Mouse (Mus musculus) kidney, postnatal 4 days (tissue): ENCODE results near the gene Zdhhc12.
A peak's percentile ranks its signal among the peaks of the same experiment; 100 is the strongest.

Source experiments
- DNase-seq, 2 experiments: peaks; one replicate each; pipeline ENCODE4 v3.0.0; 2021; ENCODE audit warnings: mixed read lengths in 2 of 2

Zdhhc12 gene

DNA sequence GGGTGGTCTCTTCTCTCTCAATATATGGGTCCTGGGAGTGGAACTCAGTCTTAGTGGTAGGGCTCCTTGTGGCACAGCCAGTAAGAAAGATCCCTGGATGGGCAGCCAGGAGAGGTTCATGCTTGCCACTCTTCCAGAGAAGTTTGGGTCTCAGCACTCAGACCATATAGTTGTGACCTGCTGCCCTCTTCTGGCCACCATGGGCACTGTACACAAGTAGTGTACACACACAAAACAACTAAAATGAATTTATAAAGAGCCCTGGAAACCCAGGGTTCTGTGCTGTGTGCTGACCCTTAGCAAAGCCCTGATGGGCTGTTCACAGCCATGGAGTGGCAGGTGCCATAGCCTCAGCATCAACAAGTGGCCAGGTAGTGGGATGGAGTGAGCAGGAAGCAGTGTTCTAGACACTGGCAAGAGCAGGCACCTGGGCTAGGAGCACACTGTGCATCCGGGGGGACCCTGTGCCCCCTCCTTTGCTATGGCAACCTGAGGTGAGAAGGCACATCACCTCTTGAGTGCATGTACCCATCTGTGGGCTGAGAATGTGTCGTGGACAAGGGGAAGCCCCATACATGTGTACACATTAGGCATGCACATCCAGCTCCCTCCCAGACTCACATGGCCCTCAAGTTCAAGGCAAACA, 2.6 kb upstream of the Zdhhc12 start:
- DNase-seq = peak; percentile 81 to 83

DNA sequence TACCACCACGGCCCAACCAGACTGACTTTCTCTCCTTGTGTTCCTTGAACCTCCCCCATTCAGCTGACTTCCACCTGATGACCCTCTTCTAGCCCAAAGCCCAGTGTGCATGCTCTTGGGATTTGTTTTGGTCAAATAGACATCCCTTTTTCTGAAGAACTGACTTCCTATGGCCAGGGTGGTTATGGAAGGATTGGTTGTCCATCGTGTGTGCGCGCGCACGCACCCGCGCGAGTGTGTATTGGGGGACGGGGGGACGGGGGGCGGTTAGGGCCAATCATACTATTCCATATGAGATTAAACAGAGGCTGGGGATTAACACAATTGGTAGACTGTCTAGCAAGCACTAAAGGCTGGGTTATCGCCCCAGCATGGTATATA, 750 bp upstream of the Zdhhc12 start:
- peak; percentile 29 to 38 for DNase-seq

DNA sequence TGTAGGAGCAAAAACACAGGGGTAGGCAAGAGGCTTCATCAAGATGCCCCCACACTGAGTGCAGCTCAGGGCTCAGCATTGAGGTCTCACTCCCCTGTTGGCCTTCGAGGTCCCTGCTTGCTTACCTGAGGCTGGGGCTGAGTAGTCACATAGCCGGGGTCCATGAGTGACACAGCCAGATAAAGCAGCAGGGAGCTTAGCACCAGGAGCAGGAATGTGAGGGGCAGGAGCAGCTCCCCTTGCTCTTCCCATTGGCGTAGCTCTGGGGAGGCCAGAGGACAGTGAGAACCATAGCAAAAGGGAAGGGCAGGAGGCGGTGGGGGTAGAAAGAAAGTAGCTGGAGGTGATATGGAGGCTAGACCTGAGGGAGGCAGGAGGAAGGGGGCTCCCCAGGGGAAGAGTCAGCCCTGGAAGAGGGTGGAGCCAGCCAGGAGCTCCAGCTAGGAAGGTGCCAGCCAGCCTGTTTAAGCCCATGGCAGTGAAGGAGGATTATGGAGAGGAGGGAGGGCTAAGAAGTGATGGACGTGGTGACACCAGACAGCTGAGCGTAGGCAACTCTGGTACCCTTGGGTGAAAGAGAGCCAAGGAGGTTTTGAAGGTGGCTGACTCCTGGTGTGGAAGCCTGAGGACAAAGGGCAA, 1.0 kb downstream of the Zdhhc12 start:
- no peak for DNase-seq

DNA sequence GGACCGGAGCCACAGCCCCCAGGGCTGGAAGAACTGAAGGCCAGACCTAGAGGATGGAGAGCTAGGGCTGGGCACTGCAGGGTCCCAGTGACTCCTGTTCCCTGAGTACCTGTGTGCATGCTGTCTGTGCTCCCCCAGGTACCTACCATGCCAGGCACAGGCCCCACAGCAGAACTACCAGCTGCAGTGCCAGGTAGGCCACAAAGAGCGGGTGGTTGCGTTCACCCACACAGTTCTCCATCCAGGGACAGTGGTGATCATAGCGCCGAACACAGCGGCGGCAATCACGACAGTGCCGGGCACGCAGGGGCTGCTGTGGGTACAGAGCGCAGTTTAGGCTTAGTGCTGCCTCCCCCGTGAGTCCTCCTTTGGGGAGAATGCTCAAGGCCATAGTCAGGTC, 1.9 kb downstream of the Zdhhc12 start:
- no peak for DNase-seq

DNA sequence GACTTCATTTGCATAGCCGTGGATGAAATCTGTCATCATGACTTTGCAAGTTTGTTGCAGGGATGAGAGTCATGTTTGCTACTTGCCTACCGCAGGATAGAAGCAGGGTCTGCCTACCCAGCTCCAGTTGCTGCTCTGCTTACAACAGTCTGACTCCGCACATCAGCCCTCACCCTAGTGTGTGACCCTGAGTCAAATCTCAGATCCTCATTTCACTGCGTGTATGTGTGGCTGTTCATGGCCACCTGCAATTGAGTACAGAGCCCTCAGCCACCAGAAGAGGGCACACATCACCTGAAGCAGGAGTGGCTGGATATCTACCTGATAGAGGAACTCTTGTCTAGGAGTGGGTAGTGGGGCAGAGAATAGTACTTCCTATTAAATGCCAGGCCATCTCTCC, 6.1 kb downstream of the Zdhhc12 start:
- DNase-seq = no peak

DNA sequence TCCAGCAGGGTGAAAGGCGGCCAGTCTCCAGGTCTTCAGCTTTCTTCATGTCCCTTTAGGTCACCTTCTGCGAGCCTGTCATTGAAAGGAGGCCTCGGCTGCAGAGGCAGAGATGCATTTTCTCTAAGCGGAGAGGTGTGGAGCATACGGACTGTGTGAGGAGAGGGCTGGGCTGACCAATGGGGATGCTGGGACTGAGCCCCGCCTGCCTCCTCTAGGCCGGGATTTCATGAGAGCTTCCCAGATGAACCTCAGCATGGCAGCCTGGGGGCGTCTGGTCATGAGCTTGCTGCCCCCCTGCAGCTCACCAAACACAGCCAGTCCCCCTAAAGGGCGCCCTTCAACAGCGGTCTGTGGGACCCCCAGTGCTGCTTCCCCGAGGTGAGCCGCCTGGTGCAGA, 8.8 kb downstream of the Zdhhc12 start:
- DNase-seq = no peak

DNA sequence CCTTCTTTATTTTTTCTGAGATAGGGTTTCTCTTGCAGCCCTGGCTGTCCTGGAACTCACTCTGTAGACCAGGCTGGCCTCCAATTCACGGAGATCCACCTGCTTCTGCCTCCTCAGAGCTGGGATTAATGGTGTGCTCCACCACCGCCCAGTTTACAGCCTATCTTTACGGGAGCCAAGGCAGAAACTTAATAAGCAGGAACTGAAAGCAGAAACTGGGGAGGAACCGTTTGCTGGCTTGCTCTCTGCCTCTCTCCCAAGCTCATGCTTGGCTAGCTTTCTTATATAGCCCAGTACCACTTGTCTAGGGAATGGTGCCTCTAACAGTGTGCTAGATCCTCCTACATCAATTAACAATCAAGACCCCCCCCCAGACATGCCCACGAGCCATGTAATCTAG, 9.3 kb downstream of the Zdhhc12 start:
- no peak for DNase-seq

DNA sequence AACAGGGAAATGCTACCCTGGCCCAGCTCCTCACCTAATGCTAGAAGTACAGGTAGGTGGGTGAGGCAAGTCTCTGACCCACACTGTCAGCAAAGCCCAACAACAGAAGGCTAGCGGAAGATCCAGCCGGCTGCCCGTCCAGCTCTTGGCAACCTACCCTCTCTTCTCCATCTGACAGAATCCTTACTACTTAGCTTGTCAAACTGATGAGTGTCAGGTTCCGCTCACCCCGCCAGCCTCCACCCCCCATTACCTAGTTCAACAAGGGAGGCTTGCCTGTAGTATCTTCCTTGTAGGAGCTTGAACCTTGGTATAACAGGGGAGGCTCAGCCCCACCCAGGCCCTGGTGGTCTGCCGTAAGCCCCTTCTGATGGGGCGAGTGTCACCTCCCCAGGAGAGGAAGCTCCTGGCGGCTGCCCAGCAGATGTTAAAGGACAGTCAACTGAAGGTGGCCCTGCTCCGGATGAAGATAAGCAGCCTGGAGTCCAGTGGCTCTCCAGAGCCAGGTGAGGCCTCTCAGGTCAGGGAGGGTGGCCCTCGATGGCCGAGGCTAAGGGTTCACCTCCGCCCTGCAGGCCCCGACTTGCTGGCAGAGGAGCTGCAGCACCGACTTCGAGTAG, 13.2 kb downstream of the Zdhhc12 start:
- DNase-seq = no peak

DNA sequence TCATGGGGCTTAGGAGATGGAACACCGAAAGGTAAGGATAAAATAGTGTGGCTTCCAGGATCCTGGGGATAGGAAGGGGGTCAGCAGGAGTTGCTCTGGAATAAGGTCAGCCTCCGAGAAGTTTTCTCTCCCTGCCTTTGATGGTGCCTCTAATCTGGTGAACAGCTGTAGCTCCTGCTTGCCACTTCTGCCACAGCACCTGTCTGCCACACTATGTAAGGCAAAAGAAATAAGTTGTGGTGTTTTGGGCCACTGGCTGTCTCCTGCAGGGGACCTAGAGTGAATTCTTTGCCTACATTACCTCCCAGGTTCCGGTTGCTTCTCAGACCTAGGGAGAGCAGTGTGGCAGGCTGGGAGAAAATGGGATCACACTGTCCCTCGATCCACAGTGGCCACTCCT, 14.7 kb downstream of the Zdhhc12 start:
- no peak for DNase-seq

DNA sequence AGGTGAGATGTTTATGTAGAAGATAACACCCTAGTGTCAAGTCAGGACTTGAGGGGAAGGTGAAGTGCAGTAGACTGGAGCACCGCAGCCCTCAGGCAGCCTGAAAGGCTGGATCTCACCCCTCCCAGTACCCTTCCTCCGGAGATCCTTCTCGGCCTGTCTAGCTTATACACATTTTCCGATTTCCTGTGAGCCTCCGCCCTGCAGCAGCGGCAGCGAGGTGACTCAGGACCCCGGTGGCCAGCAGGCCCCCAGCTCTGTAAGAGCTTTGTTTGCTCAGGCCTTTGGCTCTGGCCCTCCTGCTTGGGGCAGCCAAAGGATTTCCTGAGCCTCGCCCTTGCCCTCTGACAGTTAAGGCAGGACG, 15.1 kb downstream of the Zdhhc12 start:
- DNase-seq = peak; percentile 31 to 48

DNA sequence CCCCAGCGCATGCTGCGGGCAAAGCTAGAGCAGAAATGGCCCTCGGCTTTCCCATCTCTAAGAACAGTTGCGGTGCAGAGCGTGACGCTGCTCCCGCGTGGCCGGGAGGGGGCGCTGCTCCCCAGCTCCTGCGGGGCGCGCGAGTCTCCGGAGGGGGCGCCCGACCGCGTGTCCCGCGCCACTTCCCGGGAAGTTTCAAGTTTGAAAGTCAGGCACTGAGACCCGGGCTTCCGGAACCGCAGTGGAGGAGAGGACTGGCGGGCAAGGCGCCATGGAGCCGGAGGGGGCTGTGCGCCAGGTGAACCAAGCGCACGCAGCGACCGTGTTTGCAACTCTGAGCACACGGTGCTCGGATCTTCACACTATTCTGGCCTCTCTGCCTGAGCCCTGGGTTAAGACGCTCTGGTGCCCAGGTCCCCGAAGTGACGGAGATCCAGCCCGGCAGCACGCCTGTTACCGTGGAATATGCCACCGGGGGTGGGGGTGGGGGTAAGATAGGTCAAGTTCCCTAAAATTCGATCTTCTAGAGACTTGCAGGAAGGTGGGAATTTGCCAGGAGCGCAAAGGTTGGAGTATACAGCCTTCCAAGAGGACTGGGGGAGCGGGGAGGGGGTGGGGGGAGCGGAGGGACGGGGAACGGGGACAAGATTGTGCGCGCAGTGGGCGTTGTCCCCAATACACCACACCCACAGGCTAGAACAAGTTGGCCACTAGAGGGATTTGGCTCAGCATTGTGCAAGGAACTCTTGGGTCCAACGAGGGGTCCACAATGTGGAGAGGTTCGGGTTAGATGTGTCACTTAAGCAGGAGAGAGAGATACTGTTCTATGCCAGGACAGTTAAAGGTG, 15.7 kb downstream of the Zdhhc12 start, which contains the start of gene Pkn3:
Gene Pkn3, plus strand, starts transcription at position 183 of the 847 bp plus-strand sequence.
- DNase-seq = peak; percentile 92 to 94

DNA sequence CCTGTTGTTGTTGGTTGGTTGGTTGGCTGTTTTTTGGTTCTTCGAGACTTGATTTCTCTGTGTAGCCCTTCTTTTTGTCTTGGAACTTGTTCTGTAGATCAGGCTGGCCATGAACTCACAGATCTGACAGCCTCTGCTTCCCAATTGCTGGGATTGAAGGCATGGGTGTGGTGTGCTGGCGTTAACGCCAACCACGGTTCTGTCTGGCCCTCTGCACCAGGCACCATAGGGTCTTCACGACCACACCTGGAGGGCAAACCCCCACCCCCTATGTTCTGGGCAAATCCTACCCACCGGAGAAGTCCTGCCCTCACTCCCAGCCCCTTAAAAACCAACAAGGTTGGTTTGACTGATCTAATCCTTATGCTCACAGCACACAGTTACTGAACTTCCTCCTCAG, 16.5 kb downstream of the Zdhhc12 start:
- DNase-seq = no peak

DNA sequence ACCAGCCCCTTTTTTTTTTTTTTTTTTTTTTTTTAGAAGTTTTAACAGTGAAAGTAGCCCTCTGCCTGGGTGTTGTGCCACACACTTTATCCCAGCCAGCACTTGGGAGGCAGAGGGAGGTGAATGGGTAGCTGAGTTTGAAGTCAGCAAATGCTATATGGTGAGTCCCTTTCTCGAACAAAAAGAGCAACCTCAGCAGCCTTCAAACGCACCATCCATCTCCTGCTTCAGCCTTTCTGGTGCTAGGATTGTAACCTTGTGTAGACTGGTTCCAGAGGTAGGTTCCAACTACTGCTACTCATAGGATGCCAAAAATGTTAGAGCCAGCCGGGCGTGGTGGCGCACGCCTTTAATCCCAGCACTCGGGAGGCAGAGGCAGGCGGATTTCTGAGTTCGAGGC, 17.0 kb downstream of the Zdhhc12 start:
- DNase-seq = no peak

DNA sequence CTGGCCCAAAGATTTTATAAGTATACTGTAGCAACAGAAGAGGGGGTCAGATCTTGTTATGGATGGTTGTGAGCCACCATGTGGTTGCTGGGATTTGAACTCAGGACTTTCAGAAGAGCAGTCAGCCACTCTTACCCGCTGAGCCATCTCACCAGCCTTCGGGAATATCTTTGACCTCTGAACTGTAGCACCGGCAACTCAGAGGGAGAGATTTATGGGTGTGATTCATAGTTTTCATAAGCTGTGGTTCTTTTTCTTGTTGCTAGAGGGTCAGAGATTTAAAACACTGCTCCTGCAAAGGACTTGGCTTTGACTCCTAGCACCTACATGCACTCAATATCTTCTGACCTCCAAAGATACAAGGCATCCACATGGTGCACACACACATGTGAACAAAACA, 17.8 kb downstream of the Zdhhc12 start:
- no peak for DNase-seq

DNA sequence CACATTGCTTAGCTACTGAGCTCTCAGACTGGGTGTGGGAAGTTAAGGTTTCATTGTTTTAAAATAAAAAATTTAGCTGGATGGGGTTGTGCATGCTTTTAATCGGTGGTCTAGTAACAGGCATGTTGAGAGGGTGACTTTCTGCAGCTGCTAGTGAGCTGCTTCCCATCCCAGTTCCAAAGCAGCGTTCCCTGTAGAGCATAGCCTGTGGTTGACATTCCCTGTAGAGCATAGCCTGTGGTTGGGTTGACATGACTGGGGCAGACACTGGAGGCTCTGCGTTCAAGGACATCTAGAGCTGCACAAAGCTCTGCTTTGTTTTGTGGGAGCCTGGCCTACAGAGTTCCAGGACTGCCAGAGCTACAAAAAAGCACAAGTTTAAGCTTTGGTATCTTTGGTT, 20.2 kb downstream of the Zdhhc12 start:
- no peak for DNase-seq

DNA sequence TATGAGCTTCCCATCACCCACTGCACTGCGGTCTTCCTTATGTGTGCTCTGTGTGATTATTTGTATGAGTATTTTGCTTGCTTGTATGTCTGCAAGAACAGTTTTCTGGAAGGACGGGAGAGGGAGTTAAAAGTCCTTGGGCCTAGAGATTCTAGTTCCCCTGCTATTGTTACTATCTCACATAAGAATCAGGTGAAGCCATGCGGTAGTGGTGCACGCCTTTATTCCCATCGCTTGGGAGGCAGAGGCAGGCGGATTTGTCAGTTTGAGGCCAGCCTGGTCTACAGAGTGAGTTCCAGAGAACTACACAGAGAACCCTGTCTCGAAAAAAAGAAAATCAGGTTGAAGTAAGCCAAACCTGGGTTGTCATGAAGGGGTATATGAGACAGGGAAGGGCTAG, 20.6 kb downstream of the Zdhhc12 start:
- no peak for DNase-seq

DNA sequence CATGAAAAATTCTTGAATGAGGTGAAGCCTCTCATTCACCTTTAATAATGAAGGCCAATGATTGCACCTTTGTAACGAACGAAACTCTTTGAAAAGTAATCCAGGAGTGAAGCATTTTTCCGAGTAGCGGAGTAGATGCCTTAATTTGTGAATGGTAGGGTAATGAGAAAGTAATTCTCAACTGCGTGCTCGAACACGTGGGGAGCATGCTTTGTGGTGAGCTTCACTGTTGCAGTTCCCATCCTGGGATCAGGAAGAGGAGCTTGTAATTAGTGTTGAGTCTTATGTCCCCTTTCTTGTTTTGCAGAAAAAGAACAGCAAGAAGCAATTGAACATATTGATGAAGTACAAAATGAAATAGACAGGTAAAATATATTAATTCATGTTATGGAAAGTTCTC, 25.5 kb downstream of the Zdhhc12 start:
- no peak for DNase-seq

DNA sequence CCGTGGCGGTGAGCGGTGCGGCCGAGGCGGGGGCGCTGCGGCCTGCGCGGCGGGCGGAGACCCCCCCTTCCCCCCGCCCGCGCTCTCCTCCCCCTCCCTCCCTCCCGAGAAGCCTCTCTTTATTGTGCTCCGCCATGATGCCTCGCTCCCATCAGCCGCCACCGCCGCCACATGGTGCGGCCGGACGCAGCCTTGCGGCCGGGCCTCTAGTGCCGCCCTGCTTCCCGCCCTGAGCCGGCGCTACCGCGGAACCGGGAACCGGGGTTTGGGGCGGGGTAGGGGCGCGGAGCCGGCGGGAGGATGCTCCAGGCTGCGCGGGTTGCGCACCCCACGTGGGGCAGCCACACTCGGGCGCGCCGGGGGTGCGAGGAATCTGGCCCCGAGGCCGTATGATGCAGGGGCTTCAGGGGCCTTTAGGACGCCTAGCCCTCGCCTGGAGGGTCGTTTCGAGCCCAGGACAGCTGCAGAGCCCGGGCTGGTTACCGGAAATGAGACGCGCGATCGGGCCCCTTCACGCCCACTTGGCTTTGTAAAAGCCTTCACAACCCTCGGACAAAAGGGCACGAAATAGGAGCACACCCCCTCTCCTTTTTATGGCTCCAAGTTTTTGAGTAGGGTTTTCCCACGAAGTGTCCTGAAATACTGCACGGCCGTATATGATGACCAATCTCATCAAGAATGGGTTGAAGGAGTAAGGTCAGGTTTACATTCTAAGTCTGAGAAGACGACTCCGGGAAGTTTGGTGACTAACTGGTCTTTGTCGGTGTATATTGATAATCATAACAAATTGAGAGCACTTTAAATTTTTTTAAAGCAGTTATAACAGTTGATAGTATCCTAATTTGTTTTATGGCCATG, 26.2 kb downstream of the Zdhhc12 start:
- peak; percentile 65 to 77 for DNase-seq

DNA sequence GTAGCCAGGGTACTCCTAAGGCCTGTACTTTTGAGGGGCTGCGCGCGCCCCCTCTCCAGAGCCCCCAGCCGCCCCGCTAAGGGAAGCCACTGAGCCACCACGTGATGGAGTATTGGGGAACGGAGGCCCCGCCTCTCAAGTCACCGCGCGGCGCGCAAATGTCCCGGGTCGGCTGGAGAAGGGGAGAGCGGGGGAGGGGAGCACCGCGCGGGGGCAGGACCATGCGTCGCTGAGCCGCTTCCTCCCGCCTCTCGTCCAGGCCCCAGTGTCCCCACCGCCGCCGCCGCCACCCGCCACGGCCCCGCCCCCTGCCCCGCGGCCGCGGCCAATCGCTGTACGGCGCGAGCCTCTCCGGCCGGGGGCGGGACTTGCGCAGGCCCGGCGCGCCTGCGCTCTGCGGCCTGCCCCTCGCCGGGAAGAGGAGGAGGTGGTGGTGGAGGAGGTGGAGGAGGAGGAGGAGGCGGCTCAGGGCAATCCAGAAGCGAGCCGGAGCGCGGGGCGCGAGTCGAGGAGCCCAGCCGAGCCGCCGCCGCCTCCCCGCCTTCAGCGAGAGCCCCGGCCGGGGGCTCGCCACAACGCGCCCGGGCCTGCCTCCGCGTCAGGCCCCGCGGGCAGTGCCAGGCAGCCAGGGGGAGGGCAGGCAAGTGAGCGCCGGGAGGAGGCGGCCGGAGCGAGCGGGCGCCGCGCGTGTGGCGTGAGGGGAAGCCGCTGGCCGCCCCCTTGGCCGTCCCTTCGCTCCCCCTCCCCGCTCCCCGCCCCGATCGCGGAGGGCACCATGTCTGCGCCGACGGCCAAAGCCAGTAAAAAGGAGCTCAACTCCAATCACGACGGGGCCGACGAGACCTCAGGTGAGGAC, 27.2 kb downstream of the Zdhhc12 start:
- peak; percentile 97 to 98 for DNase-seq

DNA sequence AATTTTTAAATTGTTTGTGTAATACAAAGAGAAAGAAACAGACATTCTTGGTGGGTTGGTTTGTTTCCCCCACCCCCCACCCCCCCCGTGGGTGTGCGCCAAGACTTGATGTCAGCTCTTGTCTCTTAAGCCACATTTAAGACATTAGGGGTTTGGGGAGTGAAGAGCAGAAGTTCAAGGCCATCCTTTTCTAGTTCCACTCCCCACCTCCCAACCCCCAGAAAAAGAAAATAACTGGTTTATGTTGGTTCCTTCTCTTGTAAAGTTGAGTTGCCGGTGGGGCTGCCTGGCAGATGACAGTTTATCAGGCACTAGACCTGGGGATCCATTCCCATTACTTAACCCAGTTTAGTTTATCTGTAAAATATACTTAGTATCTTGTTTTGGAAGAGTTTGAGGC, 29.1 kb downstream of the Zdhhc12 start:
- DNase-seq = no peak

DNA sequence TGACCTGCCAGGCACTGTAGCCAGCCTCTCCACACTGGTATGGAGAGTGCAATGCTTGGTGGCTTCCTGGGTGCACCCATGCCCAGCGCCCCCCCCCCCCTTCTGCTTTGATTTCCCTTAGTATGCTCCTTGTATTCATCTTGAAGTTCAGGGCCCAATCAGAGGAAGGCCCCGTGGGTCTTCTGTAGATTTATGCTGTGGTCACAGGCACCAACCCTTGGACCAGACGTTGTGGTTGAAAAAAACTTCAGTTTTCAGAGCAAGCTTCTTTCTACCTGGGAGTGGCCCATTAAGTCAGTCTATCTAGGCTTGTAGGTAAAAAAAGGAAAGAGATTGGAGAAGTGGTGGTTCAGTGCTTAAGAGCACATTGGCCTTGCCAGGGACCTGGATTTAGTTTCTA, 29.7 kb downstream of the Zdhhc12 start:
- DNase-seq = no peak

DNA sequence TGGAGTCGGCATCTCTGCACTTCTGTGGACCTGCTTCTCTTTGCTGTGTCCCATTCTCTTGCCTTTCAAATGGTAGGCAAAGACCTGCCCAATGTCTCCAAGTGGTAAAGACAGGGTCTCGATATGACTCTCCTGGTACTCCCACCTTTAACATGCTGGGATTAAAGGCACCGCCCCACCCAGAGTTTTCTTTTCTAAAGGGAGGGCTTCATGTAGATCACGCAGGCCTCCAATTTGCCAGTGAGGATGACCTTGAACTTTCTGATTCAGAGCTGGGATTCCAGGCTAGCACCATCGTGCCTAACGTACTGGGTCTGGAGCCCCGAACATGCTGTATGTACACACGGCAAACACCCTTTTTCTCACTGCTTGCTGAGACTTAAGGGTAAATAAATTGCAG, 30.2 kb downstream of the Zdhhc12 start:
- no peak for DNase-seq
